Mouse (Mus musculus) myocyte (in vitro differentiated cells): ENCODE data around the gene Usb1. TPM values are rescaled to one million over a fixed set of nuclear protein-coding genes. Genes with fewer than 3 reads are reported as not detected.

ENCODE experiments used
- H3K27me3 ChIP-seq: one replicate; pipeline ENCODE4 v1.6.1; 2011; ENCODE audit not compliant: control insufficient read depth, insufficient read depth, insufficient read length
- H3K36me3 ChIP-seq: one replicate; pipeline ENCODE4 v1.6.1; 2011; ENCODE audit not compliant: control insufficient read depth, insufficient read depth
- H3K4me2 ChIP-seq: one replicate; pipeline ENCODE4 v1.6.1; 2011; ENCODE audit warnings: low read depth, control low read depth
- H3K4me3 ChIP-seq: one replicate; pipeline ENCODE4 v1.5.1; 2011; ENCODE audit warnings: mild to moderate bottlenecking, control low read depth, moderate library complexity
- H3K79me2 ChIP-seq: one replicate; pipeline ENCODE4 v1.6.1; 2011; ENCODE audit not compliant: control insufficient read depth, insufficient read depth
- H3ac ChIP-seq: one replicate; pipeline ENCODE4 v1.6.1; 2011; ENCODE audit not compliant: control insufficient read depth, insufficient read length
- CEBPB ChIP-seq: IDR thresholded peaks from 2 replicates; pipeline ENCODE4 v1.6.1; 2011; ENCODE audit warnings: mild to moderate bottlenecking, moderate library complexity; ENCODE audit not compliant: poor library complexity, insufficient read depth, severe bottlenecking
- E2F4 ChIP-seq: IDR thresholded peaks from one replicate; pipeline ENCODE4 v1.6.1; 2011; ENCODE audit warnings: mild to moderate bottlenecking, control low read depth, moderate library complexity; ENCODE audit not compliant: insufficient read depth
- MAX ChIP-seq: IDR thresholded peaks from one replicate; pipeline ENCODE4 v1.6.1; 2011; ENCODE audit warnings: low read depth, mild to moderate bottlenecking, control low read depth
- MYOD1 ChIP-seq, 3 experiments: IDR thresholded peaks; one replicate each; pipeline ENCODE4 v1.6.1; 2011; ENCODE audit warnings: control low read depth in 2 of 3, low read depth in 2 of 3, mild to moderate bottlenecking in 2 of 3, moderate library complexity in 1 of 3; ENCODE audit not compliant: insufficient read length in 2 of 3, control insufficient read depth in 1 of 3
- MYOG ChIP-seq, 3 experiments: IDR thresholded peaks; one replicate each; pipeline ENCODE4 v1.6.1; 2011; ENCODE audit warnings: control low read depth in 2 of 3, low read depth in 2 of 3, mild to moderate bottlenecking in 2 of 3; ENCODE audit not compliant: insufficient read length in 2 of 3, control insufficient read depth in 1 of 3, insufficient read depth in 1 of 3
- POLR2A ChIP-seq: IDR thresholded peaks from one replicate; pipeline ENCODE4 v1.6.1; 2011; ENCODE audit warnings: low read depth, mild to moderate bottlenecking, control low read depth, moderate library complexity; ENCODE audit not compliant: insufficient read length
- POLR2AphosphoS2 ChIP-seq: IDR thresholded peaks from one replicate; pipeline ENCODE4 v1.6.1; 2011; ENCODE audit warnings: low read depth, control low read depth; ENCODE audit not compliant: insufficient read length
- REST ChIP-seq: IDR thresholded peaks from one replicate; pipeline ENCODE4 v1.6.1; 2011; ENCODE audit warnings: mild to moderate bottlenecking, control low read depth, moderate library complexity; ENCODE audit not compliant: insufficient read depth, insufficient read length
- SRF ChIP-seq: IDR thresholded peaks from one replicate; pipeline ENCODE4 v1.6.1; 2011; ENCODE audit warnings: low read depth; ENCODE audit not compliant: control insufficient read depth, insufficient read length
- TCF12 ChIP-seq: IDR thresholded peaks from one replicate; pipeline ENCODE4 v1.6.1; 2011; ENCODE audit warnings: mild to moderate bottlenecking, control low read depth; ENCODE audit not compliant: poor library complexity, insufficient read depth, severe bottlenecking
- TCF3 ChIP-seq: IDR thresholded peaks from one replicate; pipeline ENCODE4 v1.6.1; 2011; ENCODE audit warnings: low read depth, control low read depth; ENCODE audit not compliant: insufficient read length
- USF1 ChIP-seq: IDR thresholded peaks from one replicate; pipeline ENCODE4 v1.6.1; 2011; ENCODE audit warnings: low read depth, mild to moderate bottlenecking, control low read depth, moderate library complexity
- polyA plus RNA-seq: library from polyadenylated mRNA; unstranded; fragments of >200 nt; fragmentation: generic; extraction: Trizol; gene quantifications from one replicate; pipeline ENCODE4 v1.2.1, GENCODE M21; 2012; ENCODE audit warnings: missing spikeins

Gene Usb1
- polyA plus RNA-seq, 1 experiment: 42.8 TPM

DNA sequence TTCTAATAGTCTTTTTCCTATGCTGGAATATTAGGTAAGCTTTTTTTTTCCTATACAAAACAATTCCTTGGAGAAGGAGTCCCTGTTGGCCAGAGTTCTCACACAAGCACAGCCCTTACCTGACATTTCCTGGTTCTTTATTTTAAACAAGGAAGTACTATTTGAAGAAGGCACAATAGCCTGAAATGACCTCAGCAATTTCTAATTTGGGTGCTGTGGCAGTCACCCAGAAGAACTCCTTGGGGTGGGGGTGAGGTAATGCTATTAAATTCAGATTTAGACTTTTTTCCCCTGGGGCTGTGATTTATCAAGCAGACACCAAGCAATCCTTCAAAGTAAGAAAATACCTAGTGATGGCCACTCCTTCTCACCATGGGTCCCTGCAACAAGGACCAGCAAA lies 48.9 kb downstream of the Usb1 start:
- TF ChIP-seq POLR2AphosphoS2: no peak
- TF ChIP-seq SRF: no peak
- TF ChIP-seq MYOG (IDR thresholded peaks at IDR 0.05; ENCODE audit: control insufficient read depth in 1 of 3, insufficient read depth in 1 of 3, insufficient read length in 2 of 3, low read depth in 2 of 3): no peak
- no peak for TF ChIP-seq MYOD1 (IDR thresholded peaks at IDR 0.05; ENCODE audit: control insufficient read depth in 1 of 3, insufficient read length in 2 of 3, low read depth in 2 of 3)
- no peak for TF ChIP-seq REST
- TF ChIP-seq CEBPB: no peak
- no peak for TF ChIP-seq POLR2A
- no peak for TF ChIP-seq USF1
- TF ChIP-seq MAX: no peak
- no peaks in the 10 kb centered on the region for H3K79me2 ChIP-seq
- H3K36me3 ChIP-seq: no peaks in the 10 kb centered on the region
- no peak overlapping the region for H3K4me3 ChIP-seq
- no peak overlapping the region for H3K4me2 ChIP-seq
- H3K27me3 ChIP-seq: no peaks in the 10 kb centered on the region
- no peak overlapping the region for H3ac ChIP-seq

DNA sequence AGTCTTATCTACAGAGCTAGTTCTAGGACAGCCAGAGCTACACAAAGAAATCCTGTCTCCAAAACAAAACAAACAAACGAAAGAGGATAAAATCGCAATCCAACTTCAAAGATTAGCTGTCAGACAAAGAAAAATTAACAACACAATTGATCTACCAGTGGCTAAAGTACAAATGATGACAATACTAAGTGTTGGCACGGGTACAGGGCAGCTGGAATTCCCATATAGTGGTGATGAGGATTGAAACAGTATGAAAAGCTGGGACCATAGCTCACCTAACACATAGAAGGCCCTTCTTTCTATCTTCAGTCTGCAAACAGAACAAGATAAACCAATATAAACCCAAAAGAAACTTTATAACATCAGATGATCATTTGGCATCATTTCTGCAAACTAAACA lies 49.5 kb downstream of the Usb1 start:
- no peak overlapping the region for H3ac ChIP-seq
- H3K4me2 ChIP-seq: no peak overlapping the region
- H3K27me3 ChIP-seq: no peaks in the 10 kb centered on the region
- no peak for TF ChIP-seq MYOD1 (IDR thresholded peaks at IDR 0.05; ENCODE audit: control insufficient read depth in 1 of 3, insufficient read length in 2 of 3, low read depth in 2 of 3)
- no peak for TF ChIP-seq POLR2A
- TF ChIP-seq USF1: no peak
- TF ChIP-seq SRF: no peak
- no peak for TF ChIP-seq TCF3
- no peak for TF ChIP-seq CEBPB
- TF ChIP-seq E2F4: no peak
- TF ChIP-seq POLR2AphosphoS2: no peak
- no peak for TF ChIP-seq REST
- no peak for TF ChIP-seq MAX
- no peak for TF ChIP-seq MYOG (IDR thresholded peaks at IDR 0.05; ENCODE audit: control insufficient read depth in 1 of 3, insufficient read depth in 1 of 3, insufficient read length in 2 of 3, low read depth in 2 of 3)
- H3K36me3 ChIP-seq: no peaks in the 10 kb centered on the region
- H3K4me3 ChIP-seq: no peak overlapping the region
- H3K79me2 ChIP-seq: no peaks in the 10 kb centered on the region

DNA sequence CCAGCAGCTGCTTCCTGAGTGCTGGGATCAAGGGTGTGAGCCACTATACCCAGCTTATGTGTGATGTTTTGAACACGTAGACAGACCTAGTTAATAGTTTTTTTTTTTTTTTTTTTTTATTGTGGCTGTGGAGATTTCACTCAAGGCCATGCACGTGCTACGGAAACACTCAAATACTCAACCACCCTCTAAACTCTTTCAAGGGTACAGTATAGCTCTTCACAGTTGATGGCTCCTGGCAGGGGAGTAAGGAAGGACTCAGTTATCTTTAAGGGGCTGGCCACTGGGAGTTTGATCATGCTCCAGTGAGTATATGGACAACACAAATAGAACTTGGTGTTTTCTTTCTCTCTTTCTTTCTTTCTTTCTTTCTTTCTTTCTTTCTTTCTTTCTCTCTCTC lies 52.4 kb downstream of the Usb1 start:
- TF ChIP-seq SRF (no peak), CEBPB (no peak), MYOD1 (IDR thresholded peaks at IDR 0.05; ENCODE audit: control insufficient read depth in 1 of 3, insufficient read length in 2 of 3, low read depth in 2 of 3) (no peak), USF1 (no peak), REST (no peak), E2F4 (no peak)
- H3K4me2 ChIP-seq: no peak overlapping the region
- no peaks in the 10 kb centered on the region for H3K79me2 ChIP-seq
- H3ac ChIP-seq: no peak overlapping the region
- H3K36me3 ChIP-seq: no peaks in the 10 kb centered on the region
- H3K4me3 ChIP-seq: no peak overlapping the region
- no peaks in the 10 kb centered on the region for H3K27me3 ChIP-seq

DNA sequence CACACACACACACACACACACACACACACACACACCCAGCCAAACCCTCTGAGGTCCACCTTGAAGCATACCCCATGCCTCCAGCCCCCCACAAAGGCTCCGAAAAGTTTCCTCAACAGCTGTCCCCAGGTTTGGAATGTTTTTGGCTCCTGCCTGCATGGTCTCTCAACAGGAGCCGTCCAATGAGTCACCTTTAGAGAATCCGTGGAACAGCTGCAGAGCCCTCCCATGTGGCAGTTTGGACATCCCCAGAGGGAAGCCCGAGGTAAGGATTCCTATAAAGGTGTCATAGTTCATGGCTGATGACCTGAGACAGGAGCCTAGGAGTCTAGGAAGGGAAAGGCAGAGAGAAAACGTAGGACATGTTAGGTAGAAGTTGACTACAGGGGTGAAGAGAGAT lies 54.0 kb downstream of the Usb1 start:
- Histone ChIP-seq H3K36me3 (no peaks in the 10 kb centered on the region), H3K79me2 (no peaks in the 10 kb centered on the region), H3K4me3 (no peak overlapping the region), H3K4me2 (no peak overlapping the region), H3ac (no peak overlapping the region), H3K27me3 (no peaks in the 10 kb centered on the region)
- TF ChIP-seq REST (no peak), SRF (no peak), TCF12 (peak; percentile 85), MYOG (IDR thresholded peaks at IDR 0.05; ENCODE audit: control insufficient read depth in 1 of 3, insufficient read depth in 1 of 3, insufficient read length in 2 of 3, low read depth in 2 of 3) (peak; percentile 23 to 90 (median 75)), TCF3 (peak; percentile 10), USF1 (peak; percentile 77), MYOD1 (IDR thresholded peaks at IDR 0.05; ENCODE audit: control insufficient read depth in 1 of 3, insufficient read length in 2 of 3, low read depth in 2 of 3) (peak; percentile 77 to 87 (median 86)), POLR2AphosphoS2 (no peak)

- H3K4me2 ChIP-seq: no peak overlapping the region
- no peaks in the 10 kb centered on the region for H3K36me3 ChIP-seq
- H3K79me2 ChIP-seq: no peaks in the 10 kb centered on the region
- no peak for TF ChIP-seq REST
- TF ChIP-seq MAX: no peak
- TF ChIP-seq TCF12: no peak
- TF ChIP-seq MYOG (IDR thresholded peaks at IDR 0.05; ENCODE audit: control insufficient read depth in 1 of 3, insufficient read depth in 1 of 3, insufficient read length in 2 of 3, low read depth in 2 of 3): no peak
- TF ChIP-seq E2F4: no peak
- no peak for TF ChIP-seq CEBPB
- no peak for TF ChIP-seq TCF3
- TF ChIP-seq SRF: no peak
- no peak for TF ChIP-seq POLR2AphosphoS2
- no peak for TF ChIP-seq POLR2A
- no peak for TF ChIP-seq USF1
- no peak for TF ChIP-seq MYOD1 (IDR thresholded peaks at IDR 0.05; ENCODE audit: control insufficient read depth in 1 of 3, insufficient read length in 2 of 3, low read depth in 2 of 3)
- no peaks in the 10 kb centered on the region for H3K27me3 ChIP-seq
- H3K4me3 ChIP-seq: no peak overlapping the region
- no peak overlapping the region for H3ac ChIP-seq
Observed at GRCm38 (mm10) chr8:95387221-95387620, 55.1 kb downstream of the Usb1 start.
